Mouse (Mus musculus) liver, embryonic 14.5 days (tissue): Measurements from ENCODE around the gene Lxn.

Experiments used
- CTCF ChIP-seq: IDR thresholded peaks from 2 replicates; pipeline ENCODE4 v1.5.1; 2016; ENCODE audit warnings: antibody characterized with exemption, low read depth, control low read depth
- EP300 ChIP-seq: IDR thresholded peaks from 2 replicates; pipeline ENCODE4 v1.6.1; 2016; ENCODE audit warnings: antibody characterized with exemption, low read depth

DNA sequence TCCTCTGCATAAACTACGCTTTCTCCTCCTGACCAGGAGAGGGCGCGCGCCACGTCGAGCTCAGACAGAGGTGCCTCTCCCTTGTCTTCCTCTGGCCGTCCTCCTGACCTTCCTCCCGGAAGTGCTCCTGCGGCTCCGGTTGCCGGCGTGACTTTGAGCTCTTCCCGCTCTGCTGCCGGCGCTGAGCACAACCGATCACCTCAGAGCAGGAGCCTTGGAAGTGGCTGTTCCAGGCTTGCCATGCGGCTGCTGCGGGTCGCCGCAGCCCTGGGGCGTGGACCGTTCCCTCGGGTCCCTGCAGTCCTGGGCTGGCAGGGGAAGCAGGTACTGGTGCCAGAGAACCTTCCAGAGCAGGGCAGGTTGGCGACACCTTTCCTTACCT is 33.7 kb downstream of the Lxn start, which contains the start of gene Gfm1:
- no peak for TF ChIP-seq EP300
- TF ChIP-seq CTCF: peak; percentile 97
